Mouse (Mus musculus): ENCODE data around the gene Fntb.

The Fntb gene

DNA sequence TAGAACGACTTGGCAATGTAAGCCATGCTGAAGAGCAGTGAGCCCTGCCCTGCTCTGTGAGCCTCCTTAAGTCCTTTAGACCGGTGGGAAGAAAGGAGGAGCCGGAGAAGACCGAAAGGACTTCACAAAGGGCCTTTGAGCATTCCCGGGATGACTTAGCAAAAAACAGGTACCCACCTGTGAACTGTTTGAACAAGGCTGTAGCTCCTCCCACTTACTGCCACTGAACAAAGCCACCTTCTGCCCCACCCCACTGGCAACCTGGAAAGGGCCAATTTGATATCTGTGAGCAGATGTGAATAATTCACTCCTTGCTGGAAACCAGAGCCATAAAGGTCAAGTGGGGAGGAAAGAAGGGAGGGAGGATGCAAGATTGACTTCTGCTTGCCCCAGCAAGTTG lies 30.0 kb downstream of the Fntb start, which contains the start of gene Gpx2:
Gene Gpx2, minus strand, starts transcription at position 205 of the 400 bp plus-strand sequence.
- DNase-seq (ENCODE audit: low spot score): no peak

DNA sequence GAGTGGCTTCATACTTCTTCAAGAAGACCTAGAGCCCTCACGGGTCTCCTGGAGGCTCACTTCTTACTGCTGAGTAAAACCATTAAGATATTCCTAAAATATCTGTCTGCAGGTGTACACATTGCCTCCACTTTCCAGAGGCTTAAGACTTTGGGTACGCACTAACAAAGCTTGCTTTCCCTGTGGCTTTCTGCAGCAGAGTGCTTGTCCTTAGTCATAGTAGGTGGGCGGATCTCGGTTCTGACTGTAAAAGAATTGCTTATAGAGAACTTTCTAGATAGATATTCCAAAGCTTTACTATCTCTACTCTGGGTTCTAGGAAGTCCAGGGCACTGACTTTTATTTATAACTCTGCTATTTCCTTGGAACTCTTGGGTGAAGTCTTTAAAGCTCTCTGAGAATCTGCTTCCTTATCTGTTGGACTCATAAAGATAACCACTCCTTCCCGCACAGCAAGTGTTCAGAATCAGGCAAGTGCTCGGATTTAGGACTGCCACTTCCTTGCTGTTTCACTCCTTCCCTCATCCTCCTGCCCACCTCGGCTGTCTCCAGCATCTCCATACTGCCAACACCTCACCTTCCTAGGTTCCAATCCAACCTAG lies 31.6 kb downstream of the Fntb start:
- DNase-seq (ENCODE audit: low spot score): no peak

DNA sequence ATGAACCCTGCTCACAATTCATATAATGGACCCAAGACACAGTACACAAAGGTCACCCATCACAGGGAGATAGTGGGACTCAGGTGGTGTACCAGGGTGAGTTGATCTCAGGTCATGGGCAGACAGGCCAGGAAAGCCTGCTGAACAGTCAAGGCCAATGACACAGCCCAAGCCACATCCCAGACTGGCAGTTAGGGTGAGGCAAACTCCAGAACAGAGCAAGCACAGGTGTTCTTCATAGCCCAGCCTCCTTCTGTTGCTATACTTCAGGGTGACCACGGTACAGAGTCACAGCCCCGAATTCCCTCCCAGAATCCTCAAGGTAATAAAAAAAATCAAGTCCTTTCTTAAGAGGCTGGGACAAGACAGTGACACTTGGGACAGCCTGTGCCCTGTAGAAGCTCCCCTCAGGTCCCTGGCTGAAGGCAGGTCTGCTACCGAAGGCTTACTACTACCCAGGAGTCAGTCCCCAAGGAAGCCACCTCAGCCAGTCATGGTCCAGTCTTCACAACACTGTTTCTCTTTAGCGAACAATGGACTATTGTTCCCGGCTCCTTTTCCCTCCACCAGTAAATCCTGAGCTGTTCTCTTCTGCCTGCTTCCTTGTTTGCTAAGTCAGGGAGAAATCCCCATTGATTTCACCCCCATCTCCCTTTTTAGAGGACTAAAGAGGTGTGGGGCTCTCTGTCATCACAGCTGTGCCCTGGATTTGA lies 32.8 kb downstream of the Fntb start:
- no peak for DNase-seq (ENCODE audit: low spot score)

GRCm38 (mm10) chr12:76803028-76803427 lies 37.6 kb downstream of the Fntb start:
- DNase-seq (ENCODE audit: low spot score): no peak

DNA sequence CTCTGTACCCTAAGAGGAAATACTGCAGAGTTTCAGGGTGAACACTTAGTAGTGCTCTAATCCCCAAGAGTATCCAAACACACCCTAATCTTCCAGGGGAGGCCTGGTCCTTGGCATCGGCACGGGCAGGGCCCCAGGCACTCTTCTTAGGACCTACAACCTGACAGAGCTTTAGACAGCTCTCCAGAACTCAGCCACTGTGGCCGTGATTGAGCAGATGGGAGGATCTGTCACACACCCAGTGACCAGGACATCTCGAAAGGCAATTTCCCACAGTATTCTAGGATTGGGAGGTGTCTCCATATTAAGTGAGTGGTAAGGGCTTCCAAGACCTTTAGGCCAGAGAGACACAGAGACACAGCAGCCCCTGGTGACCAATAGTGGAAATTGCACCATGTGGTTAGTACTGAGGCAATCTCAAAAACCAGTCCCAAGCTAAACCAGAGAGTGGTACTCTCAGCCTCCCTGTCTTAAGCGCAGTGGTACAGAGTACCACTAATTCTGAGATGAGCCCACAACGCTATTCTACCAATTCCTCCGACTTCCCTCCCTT lies 38.4 kb downstream of the Fntb start:
- peak; percentile 31 for DNase-seq (ENCODE audit: low spot score)

GRCm38 (mm10) chr12:76805056-76805811 lies 39.8 kb downstream of the Fntb start:
- no peak for DNase-seq (ENCODE audit: low spot score)

DNA sequence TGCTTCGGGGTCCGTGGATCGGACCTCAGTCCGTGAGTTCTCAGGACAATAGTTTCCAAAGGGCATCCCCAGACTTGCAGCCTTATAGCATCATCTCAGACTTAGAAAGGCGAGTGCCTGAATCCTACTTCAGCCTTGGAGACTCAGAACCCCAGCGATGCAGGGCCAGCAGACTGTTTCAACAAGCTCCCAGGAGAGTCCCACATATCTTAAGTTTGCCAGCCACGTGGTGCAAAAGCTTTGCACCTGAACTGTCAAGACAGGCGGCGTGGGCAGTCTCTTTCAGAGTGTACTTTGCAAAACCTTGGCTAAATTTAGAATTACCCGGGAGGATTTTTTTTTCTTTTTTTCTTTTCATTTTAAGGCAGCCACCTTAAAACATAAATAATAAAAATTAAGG lies 42.4 kb downstream of the Fntb start:
- DNase-seq (ENCODE audit: low spot score): no peak

DNA sequence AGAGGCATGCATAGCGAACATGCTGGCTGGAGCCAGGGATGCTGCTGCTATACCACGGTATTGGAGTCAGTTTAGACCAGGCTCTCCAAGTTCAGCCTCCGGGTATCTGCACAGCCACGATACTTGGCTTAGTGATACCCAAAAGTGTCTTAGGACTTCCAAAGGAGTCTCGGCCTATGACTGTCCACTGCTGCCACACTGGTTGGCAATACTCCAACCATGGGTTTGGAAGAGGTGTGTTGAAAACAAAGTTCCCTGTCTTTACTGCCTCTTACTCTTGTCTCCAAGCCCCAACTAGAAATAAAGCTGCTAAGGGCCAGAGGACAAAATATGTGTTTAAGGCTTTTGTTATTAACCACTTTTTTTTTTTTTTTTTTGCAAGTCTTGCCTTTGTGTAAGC lies 45.1 kb downstream of the Fntb start:
- DNase-seq (ENCODE audit: low spot score): no peak

DNA sequence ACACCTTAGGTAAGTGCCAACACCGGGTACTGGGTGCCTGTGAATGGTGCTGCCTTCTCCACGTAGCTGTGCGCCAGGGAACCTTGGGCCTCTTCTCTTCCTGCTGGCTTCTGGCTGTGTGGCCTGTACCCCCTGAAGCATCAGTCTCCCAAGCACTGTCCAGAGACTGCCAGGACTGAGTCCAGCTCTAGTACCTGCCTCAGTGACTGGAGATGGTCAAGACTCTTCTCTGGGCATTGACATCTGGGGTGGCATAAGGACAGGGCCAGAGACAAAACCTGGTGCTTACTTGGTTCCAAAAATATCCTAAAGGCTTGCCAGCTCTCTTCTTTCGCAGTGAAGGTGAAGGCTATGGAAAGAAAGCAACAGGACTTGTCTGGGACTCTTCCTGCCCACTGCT lies 45.6 kb downstream of the Fntb start:
- DNase-seq (ENCODE audit: low spot score): no peak

DNA sequence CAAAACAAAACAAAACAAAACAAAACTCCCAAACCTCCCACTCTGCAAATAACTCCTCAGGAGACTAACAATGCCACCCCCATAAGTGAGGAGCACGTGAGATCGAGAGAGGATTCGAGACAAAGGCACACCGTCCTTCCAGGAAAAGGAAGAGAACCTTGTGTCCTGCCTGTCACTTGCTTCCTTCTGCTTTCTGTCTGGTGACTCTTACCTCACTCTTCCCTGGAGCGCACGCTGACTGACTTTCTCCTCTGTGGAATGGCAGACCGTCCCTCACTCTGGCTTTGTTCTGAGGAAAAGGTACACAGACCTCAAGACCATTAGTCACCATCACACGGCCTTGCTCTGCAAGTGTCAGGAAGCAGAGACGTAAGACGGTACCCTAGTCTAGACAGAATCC lies 48.2 kb downstream of the Fntb start:
- no peak for DNase-seq (ENCODE audit: low spot score)

- DNase-seq (ENCODE audit: low spot score): no peak
These were observed 48.7 kb downstream of the Fntb start for GRCm38 (mm10) chr12:76814120-76814519.

GRCm38 (mm10) chr12:76816720-76817119 lies 51.3 kb downstream of the Fntb start:
- no peak for DNase-seq (ENCODE audit: low spot score)

DNA sequence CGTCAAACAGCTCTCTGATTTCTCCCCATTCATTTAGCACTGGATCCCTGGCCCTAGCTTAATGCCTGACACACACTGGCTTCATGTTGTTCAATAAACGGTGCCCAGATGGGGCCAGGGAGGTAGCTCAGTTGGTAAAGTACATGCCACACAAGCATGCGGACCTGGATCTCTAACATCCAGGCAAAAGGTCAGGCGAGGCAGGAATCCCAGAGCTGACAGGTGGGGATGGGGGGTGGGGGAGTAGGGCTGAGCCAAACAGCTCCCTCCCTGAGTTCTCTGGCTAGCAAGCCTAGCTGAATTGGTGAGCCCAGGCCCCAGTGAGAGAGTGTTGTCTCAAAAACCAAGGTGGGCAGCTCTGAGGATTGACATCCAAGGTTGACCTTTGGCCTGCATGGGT lies 51.8 kb downstream of the Fntb start:
- DNase-seq (ENCODE audit: low spot score): no peak

- DNase-seq (ENCODE audit: low spot score): no peak
These were observed 52.7 kb downstream of the Fntb start for GRCm38 (mm10) chr12:76818120-76818519.

- no peak for DNase-seq (ENCODE audit: low spot score)
These were observed 53.5 kb downstream of the Fntb start for GRCm38 (mm10) chr12:76818908-76819307.

- no peak for DNase-seq (ENCODE audit: low spot score)
These were observed 54.4 kb downstream of the Fntb start for GRCm38 (mm10) chr12:76819816-76820215.

DNA sequence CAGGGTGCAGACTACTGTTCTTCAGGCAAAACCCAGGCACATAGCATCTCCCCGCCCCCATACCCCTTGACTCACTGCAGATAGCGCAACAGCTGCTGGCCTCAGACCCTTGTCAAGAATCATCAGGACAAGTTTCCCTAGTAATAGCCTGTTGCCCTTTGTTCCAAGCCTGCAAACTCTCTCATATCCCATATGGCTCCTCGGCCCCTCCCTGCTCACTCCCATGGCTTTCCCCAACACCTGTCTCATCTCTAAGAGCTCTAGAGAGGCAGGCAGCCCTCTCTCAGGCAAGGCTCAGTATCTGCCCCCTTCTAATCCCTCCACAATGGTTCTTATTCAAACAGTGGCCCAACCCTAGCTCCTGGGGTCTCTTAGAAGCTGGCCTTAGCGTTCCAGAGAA lies 55.2 kb downstream of the Fntb start:
- no peak for DNase-seq (ENCODE audit: low spot score)

- peak; percentile 14 for DNase-seq (ENCODE audit: low spot score)
These were observed 56.7 kb downstream of the Fntb start for GRCm38 (mm10) chr12:76822002-76822650.

GRCm38 (mm10) chr12:76822651-76823041 lies 57.3 kb downstream of the Fntb start, which contains the start of gene Rab15:
TSS of gene Rab15 (minus strand) at chr12:76822908.
- no peak for DNase-seq (ENCODE audit: low spot score)

DNA sequence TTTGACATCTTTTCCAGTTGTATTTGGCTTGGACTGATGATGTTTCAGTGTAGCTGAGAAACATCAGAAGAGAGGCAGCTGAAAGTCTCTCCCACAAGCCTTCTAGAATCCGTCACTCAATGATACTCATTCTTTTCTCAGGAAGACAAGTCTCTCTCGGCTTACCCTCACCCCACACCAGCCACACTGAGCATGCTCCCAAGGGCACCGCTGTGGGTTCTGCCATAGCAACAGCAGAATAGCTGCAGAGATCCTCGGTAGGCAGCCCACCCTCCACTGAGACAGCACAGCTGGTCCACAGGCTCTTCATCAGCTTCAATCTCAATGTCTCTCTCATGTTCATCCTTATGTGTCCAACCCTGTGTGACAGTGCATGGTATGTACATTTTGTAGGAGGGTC lies 59.9 kb downstream of the Fntb start:
- no peak for DNase-seq (ENCODE audit: low spot score)

GRCm38 (mm10) chr12:76832704-76833103 lies 67.3 kb downstream of the Fntb start:
- DNase-seq (ENCODE audit: low spot score): no peak

- DNase-seq (ENCODE audit: low spot score): peak; percentile 98
These were observed 71.9 kb downstream of the Fntb start for GRCm38 (mm10) chr12:76837101-76837843.
